Mouse (Mus musculus) c-Kit-positive CD71-negative TER-119-negative erythroid progenitor cells, embryonic 14.5 days (primary cell): Measurements from ENCODE around the gene Ttc9.

Source experiments
- DNase-seq: peaks from one replicate; pipeline ENCODE4 v3.0.0-alpha.2; 2013; ENCODE audit warnings: low read depth

Ttc9 gene

GRCm38 (mm10) chr12:81630915-81631660, at the start of gene Ttc9:
Gene Ttc9 (plus strand): TSS chr12:81631249.
- no peak for DNase-seq

GRCm38 (mm10) chr12:81594902-81595671, 36.0 kb upstream of the Ttc9 start, which contains the start of gene Med6:
Gene Med6 (minus strand): TSS chr12:81595008.
- peak; percentile 94 for DNase-seq

GRCm38 (mm10) chr12:81596547-81597262, 34.3 kb upstream of the Ttc9 start:
- no peak for DNase-seq

- DNase-seq: no peak
These were observed 25.9 kb upstream of the Ttc9 start for GRCm38 (mm10) chr12:81604995-81605784.

GRCm38 (mm10) chr12:81609445-81609844, 21.6 kb upstream of the Ttc9 start:
- no peak for DNase-seq

- DNase-seq: no peak
These were observed 15.2 kb upstream of the Ttc9 start for GRCm38 (mm10) chr12:81615807-81616206.

- no peak for DNase-seq
These were observed 14.1 kb upstream of the Ttc9 start for GRCm38 (mm10) chr12:81616980-81617379.

GRCm38 (mm10) chr12:81619302-81619701, 11.7 kb upstream of the Ttc9 start:
- DNase-seq: peak; percentile 47

GRCm38 (mm10) chr12:81623377-81623776, 7.7 kb upstream of the Ttc9 start:
- DNase-seq: no peak

- no peak for DNase-seq
These were observed 4.7 kb upstream of the Ttc9 start for GRCm38 (mm10) chr12:81626226-81626861.

GRCm38 (mm10) chr12:81627426-81627825, 3.6 kb upstream of the Ttc9 start:
- no peak for DNase-seq

- DNase-seq: no peak
These were observed 3.0 kb upstream of the Ttc9 start for GRCm38 (mm10) chr12:81628091-81628490.

GRCm38 (mm10) chr12:81630520-81630914, 532 bp upstream of the Ttc9 start:
- DNase-seq: no peak

- no peak for DNase-seq
These were observed 782 bp downstream of the Ttc9 start for GRCm38 (mm10) chr12:81631661-81632401.

- no peak for DNase-seq
These were observed 2.2 kb downstream of the Ttc9 start for GRCm38 (mm10) chr12:81633246-81633645.

- DNase-seq: no peak
These were observed 9.6 kb downstream of the Ttc9 start for GRCm38 (mm10) chr12:81640656-81641055.

- DNase-seq: no peak
These were observed 11.5 kb downstream of the Ttc9 start for GRCm38 (mm10) chr12:81642361-81643082.

GRCm38 (mm10) chr12:81646811-81647210, 15.8 kb downstream of the Ttc9 start:
- no peak for DNase-seq

- DNase-seq: no peak
These were observed 22.3 kb downstream of the Ttc9 start for GRCm38 (mm10) chr12:81653344-81653743.

- DNase-seq: no peak
These were observed 26.3 kb downstream of the Ttc9 start for GRCm38 (mm10) chr12:81657321-81657720.
